Mouse (Mus musculus) bone marrow, adult 2 months (tissue): ENCODE data around the gene Rps12-ps3. TPM values are rescaled to one million over a fixed set of nuclear protein-coding genes. Genes with fewer than 3 reads are reported as not detected.

Experiments used
- H3K27ac ChIP-seq: fragments of 200-500 bp; 2 replicates; pipeline ENCODE4 v1.5.1; 2012; ENCODE audit warnings: low read depth, mild to moderate bottlenecking, control low read depth, inconsistent platforms, low read length; ENCODE audit not compliant: control insufficient read depth, poor library complexity, insufficient read depth
- H3K4me1 ChIP-seq: fragments of 200-500 bp; 2 replicates; pipeline ENCODE4 v1.6.1; 2011; ENCODE audit warnings: low read length; ENCODE audit not compliant: control insufficient read depth, insufficient read depth
- H3K4me3 ChIP-seq: fragments of 200-500 bp; replicated peaks from 2 replicates; pipeline ENCODE3; 2011; ENCODE audit warnings: mild to moderate bottlenecking, low read depth, low read length, control low read depth; ENCODE audit not compliant: control insufficient read depth
- CTCF ChIP-seq: fragments of 200-500 bp; IDR thresholded peaks from 2 replicates; pipeline ENCODE4 v1.5.1; 2011; ENCODE audit warnings: low read length, control low read depth; ENCODE audit not compliant: control insufficient read depth, insufficient read depth
- POLR2A ChIP-seq: fragments of 200-500 bp; IDR thresholded peaks from 2 replicates; pipeline ENCODE4 v1.6.1; 2011; ENCODE audit warnings: low read depth, mild to moderate bottlenecking, control low read depth, low read length, borderline replicate concordance; ENCODE audit not compliant: control insufficient read depth
- WGBS: fragments of 180-500 bp; shearing (Covaris S2); methylation state at CpG from one replicate; pipeline ENCODE4 v1.1.7; 2018; 5-methylcytosine and 5-hydroxymethylcytosine counted together
- polyA plus RNA-seq: library from polyadenylated mRNA; stranded (reverse); fragments of >200 nt; gene quantifications from 2 replicates; pipeline ENCODE4 v1.2.4, GENCODE M21; 2011; ENCODE audit warnings: low replicate concordance; ENCODE audit not compliant: missing spikeins, insufficient read depth, insufficient read length

The Rps12-ps3 gene
- polyA plus RNA-seq, 1 experiment: 2,446 TPM

- Histone ChIP-seq H3K4me1 (no peaks in the 10 kb centered on the region; the same call in 1 of the 2 replicates), H3K27ac (no peak overlapping the region), H3K4me3 (no peak overlapping the region)
- no peak for TF ChIP-seq CTCF
- no peak for TF ChIP-seq POLR2A
Measured at GRCm38 (mm10) chr19:59316571-59316970, 5.5 kb upstream of the Rps12-ps3 start.

GRCm38 (mm10) chr19:59330816-59331225 is 8.7 kb downstream of the Rps12-ps3 start:
- no peak overlapping the region for H3K4me3 ChIP-seq
- no peak overlapping the region for H3K27ac ChIP-seq
- H3K4me1 ChIP-seq: no peaks in the 10 kb centered on the region; the same call in 1 of the 2 replicates
- TF ChIP-seq POLR2A (no peak), CTCF (no peak)

DNA sequence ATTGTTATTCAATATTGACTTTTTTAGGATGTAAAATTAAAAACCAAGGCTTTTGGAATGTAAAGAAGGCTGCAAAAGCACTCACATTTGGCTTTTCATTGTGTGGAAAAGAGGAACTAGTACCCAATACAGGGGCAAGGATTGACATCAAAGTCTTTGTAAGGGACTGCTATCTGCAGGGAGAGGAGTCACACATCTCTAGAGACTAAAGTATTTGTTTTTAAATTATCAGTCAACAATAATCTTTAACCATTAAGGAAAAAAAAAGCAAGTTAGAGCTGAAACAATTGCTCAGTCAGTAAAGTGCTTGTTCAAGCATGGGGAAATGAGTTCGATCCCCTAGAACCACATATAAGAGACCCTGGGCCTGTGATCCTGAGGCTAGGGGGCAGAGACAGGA is 14.6 kb downstream of the Rps12-ps3 start:
- Histone ChIP-seq H3K4me3 (no peak overlapping the region), H3K27ac (no peak overlapping the region), H3K4me1 (no peaks in the 10 kb centered on the region; the same call in 1 of the 2 replicates)
- 88% methylated on average over 1 of the region's 1 CpGs for WGBS
- TF ChIP-seq CTCF: no peak
- TF ChIP-seq POLR2A: no peak

DNA sequence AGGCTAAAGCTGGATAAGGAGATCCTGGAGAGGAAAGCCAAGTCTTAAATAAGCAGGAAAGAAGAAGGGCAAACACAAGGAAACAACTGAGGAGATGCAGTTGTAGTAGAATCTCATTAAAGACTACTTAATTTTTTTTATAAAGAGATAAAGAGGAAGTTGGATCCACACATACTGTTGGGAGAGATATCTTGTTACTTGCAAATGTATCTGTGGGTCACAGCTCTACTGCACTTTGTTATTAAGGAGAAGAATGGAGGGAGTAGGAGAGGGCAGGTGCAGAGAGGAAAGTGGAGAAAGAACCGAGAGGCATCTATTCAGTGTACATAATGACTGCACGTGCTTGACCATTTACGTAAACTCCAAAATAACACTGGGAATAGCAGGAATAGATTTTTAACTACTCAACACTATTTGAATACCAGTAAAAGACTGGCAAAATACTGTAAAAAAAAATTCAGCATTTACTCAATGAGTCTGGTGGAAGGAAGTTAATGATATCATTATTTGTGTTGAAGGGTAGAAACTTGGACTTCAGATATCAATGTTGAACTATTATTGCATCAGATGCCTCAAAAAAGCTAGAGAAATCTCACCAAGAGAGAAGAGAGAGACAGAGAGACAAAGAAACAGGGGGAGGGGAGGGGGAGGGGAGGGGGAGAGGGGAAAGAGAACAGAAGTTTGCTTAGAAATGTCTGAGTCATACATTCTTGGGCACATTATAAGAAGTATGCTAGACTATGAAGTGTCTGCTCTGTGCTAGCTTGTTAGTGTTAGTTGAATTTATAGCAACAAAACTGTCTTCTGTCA is 16.0 kb downstream of the Rps12-ps3 start:
- 72% methylated on average over 3 of the region's 3 CpGs for WGBS

DNA sequence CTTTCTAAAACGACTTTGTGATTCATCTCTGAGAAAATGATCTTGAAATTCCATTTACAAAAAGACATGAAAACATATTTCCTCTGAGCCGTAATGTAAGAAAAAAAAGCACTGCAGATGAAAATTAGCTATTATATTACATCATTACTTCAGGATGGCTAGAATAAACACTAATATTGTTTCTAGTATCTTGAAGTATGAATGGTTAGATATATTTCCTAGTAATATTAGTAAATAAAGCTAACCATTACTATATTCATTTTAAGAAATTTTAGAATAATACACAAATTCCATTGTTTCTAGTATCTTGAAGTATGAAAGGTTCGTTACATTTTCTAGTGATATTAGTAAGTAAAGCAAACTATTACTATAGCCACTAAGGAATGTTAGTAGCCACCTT is 17.8 kb downstream of the Rps12-ps3 start:
- TF ChIP-seq POLR2A (no peak), CTCF (no peak)
- WGBS: 78% methylated on average over 3 of the region's 3 CpGs
- Histone ChIP-seq H3K27ac (no peak overlapping the region), H3K4me3 (no peak overlapping the region), H3K4me1 (no peaks in the 10 kb centered on the region; the same call in 1 of the 2 replicates)

More for the DNA sequence above, 16.0 kb downstream of the Rps12-ps3 start:
- TF ChIP-seq CTCF: no peak
- TF ChIP-seq POLR2A: no peak
- Histone ChIP-seq H3K27ac (no peak overlapping the region), H3K4me1 (no peaks in the 10 kb centered on the region; the same call in 1 of the 2 replicates), H3K4me3 (no peak overlapping the region)

DNA sequence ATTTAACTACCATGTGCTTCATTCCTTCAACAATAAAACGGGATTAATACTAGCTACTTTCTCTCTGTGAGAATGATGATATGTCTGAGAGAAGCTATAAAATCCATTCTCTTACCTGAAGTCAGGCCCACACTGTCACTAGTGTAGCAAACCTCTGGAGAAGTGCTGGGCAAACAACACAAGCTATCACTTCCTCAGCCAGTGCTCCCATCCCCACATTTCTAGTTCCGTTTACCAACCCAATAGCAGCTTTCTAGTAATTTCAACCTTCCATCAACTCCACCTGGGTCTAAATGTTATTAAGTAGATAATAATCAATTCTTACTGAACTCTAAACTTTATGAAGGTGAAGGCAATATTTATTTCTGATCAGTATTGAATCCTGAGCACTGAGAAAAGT is 20.9 kb downstream of the Rps12-ps3 start:
- WGBS: 15% methylated on average over 2 of the region's 2 CpGs
- peaks cover 1% of the 10 kb centered on the region for H3K4me1 ChIP-seq
- no peak for TF ChIP-seq CTCF
- TF ChIP-seq POLR2A: no peak
- no peak overlapping the region for H3K27ac ChIP-seq
- H3K4me3 ChIP-seq: peak overlapping the region; percentile 50

GRCm38 (mm10) chr19:59344304-59344711 is 22.2 kb downstream of the Rps12-ps3 start:
- Histone ChIP-seq H3K4me3 (peak overlapping the region; percentile 100), H3K4me1 (peaks cover 1% of the 10 kb centered on the region), H3K27ac (peak overlapping the region; percentile 99)
- TF ChIP-seq CTCF (no peak), POLR2A (peak; percentile 31; the same call in 1 of the 2 replicates)
- WGBS: under 1% methylated on average over 14 of the region's 14 CpGs

DNA sequence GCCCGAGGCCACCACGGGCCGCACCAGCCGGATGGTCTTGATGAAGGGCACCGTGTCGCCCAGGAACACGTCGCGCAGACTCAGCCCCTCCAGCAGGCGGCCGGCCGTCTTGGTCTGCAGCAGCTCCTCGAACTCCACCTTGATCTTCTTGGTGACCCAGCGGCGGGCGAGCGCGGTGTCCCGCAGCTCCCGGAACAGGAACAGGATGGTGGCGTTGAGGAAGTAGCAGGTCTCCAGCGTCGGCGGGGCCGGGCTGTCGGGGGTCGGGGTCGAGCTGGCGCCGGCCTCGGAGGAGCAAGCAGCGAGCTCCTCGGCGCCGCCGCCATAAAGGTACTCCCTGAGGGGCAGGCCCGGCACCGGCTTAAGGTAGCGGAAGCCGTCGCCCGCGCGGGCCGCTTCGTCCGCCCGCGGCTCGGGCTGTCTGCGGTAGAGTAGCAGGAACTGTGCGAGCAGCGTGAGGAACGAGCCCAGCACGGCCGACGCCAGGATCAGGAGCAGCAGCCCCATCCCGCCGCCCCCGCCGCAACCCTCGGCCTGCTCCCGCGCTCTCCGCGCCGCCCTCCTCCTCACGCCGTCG is 23.1 kb downstream of the Rps12-ps3 start:
- H3K27ac ChIP-seq: peak overlapping the region; percentile 99
- H3K4me1 ChIP-seq: peaks cover 1% of the 10 kb centered on the region
- under 1% methylated on average over 65 of the region's 70 CpGs for WGBS
- TF ChIP-seq CTCF: 0 out of 2 replicates have a peak, but pooled peaks have one; percentile 8
- peak; percentile 24; the same call in 1 of the 2 replicates for TF ChIP-seq POLR2A
- H3K4me3 ChIP-seq: peak overlapping the region; percentile 100
